Mouse (Mus musculus) liver, adult 2 months (tissue): ENCODE results near the gene Adamtsl4. TPM values are rescaled to one million over a fixed set of nuclear protein-coding genes. Genes with fewer than 3 reads are reported as not detected.

Experiments used
- DNase-seq: peaks from one replicate; pipeline ENCODE4 v3.0.0-alpha.2; 2011; ENCODE audit warnings: low read depth, low spot score; ENCODE audit errors: extremely low read depth
- H3K27ac ChIP-seq: fragments of 200-500 bp; replicated peaks from 2 replicates; pipeline ENCODE4 v1.5.1; 2012; ENCODE audit warnings: low read depth, mild to moderate bottlenecking, control low read depth, inconsistent platforms, low read length; ENCODE audit not compliant: insufficient read depth
- H3K27me3 ChIP-seq: fragments of 200-500 bp; 2 replicates; pipeline ENCODE4 v1.6.1; 2012; ENCODE audit warnings: mild to moderate bottlenecking, moderate library complexity, low read length, inconsistent platforms; ENCODE audit not compliant: control insufficient read depth, insufficient read depth
- H3K36me3 ChIP-seq: fragments of 200-500 bp; 2 replicates; pipeline ENCODE4 v1.6.1; 2012; ENCODE audit warnings: low read length, inconsistent platforms; ENCODE audit not compliant: control insufficient read depth, insufficient read depth
- H3K4me1 ChIP-seq: fragments of 200-500 bp; 2 replicates; pipeline ENCODE4 v1.6.1; 2011; ENCODE audit warnings: low read length; ENCODE audit not compliant: control insufficient read depth, insufficient read depth
- H3K4me3 ChIP-seq: fragments of 200-500 bp; 2 replicates; pipeline ENCODE4 v1.5.1; 2011; ENCODE audit warnings: low read depth, mild to moderate bottlenecking, control low read depth, low read length, moderate library complexity; ENCODE audit not compliant: insufficient read depth
- H3K79me2 ChIP-seq: fragments of 200-500 bp; 2 replicates; pipeline ENCODE4 v1.6.1; 2012; ENCODE audit warnings: inconsistent platforms, mild to moderate bottlenecking, low read length, moderate library complexity; ENCODE audit not compliant: control insufficient read depth, insufficient read depth
- H3K9ac ChIP-seq: fragments of 200-500 bp; 2 replicates; pipeline ENCODE4 v1.6.1; 2012; ENCODE audit warnings: low read depth, mild to moderate bottlenecking, control low read depth, inconsistent platforms, low read length
- CTCF ChIP-seq: fragments of 200-500 bp; IDR thresholded peaks from 2 replicates; pipeline ENCODE4 v1.5.1; 2011; ENCODE audit warnings: low read depth, low read length, control low read depth
- POLR2A ChIP-seq: fragments of 200-500 bp; IDR thresholded peaks from 2 replicates; pipeline ENCODE4 v1.6.1; 2011; ENCODE audit warnings: low read length, control low read depth; ENCODE audit not compliant: insufficient read depth; ENCODE audit errors: extremely low read depth
- WGBS: fragments of 180-500 bp; shearing (Covaris S2); methylation state at CpG from one replicate; pipeline ENCODE4 v1.1.7; 2018; 5-methylcytosine and 5-hydroxymethylcytosine counted together
- polyA plus RNA-seq: library from polyadenylated mRNA; depleted of rRNA; stranded (reverse); fragments of >200 nt; gene quantifications from 2 replicates; pipeline ENCODE4 v1.2.3, GENCODE M21; 2012
- total RNA-seq: library from RNA; depleted of rRNA; stranded (reverse); fragments of >200 nt; gene quantifications from 2 replicates; pipeline ENCODE4 v1.2.3, GENCODE M21; 2014

Gene Adamtsl4
- total and polyA plus RNA-seq, 2 experiments: 0.55 to 4.7 TPM

DNA sequence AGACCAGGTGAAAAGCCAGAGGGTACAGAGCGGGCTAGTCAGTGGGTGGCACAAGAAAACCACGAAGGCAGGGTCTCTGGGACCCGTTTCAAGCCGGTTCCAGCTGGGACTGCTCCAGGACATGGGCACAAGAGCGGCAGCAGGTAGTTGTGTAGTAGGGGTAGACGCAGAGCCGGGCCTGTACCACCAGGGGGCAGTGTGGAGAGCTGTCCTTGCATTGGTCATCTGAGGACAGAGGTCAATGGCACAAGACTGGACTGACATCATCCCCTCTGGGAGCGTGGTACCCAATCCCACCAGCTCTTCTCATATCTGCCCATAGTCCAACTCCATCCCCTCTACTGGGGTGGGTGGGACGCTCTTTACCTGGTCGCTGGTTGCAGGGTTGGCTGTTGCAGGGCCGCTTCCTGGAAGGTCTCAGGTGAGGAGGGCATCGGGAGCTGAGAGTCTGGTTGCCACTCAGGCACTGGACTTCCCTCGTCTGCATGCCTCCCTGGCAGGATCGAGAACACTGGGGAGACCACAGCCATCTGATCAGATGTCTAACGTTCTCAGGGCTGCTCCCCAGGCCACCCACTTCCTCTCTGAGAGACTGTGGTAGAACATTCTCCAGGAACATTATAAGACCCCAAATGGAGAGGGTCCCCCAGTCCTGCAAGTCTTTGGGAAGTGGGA, 10.8 kb downstream of the Adamtsl4 start:
- DNase-seq: peak; percentile 53

DNA sequence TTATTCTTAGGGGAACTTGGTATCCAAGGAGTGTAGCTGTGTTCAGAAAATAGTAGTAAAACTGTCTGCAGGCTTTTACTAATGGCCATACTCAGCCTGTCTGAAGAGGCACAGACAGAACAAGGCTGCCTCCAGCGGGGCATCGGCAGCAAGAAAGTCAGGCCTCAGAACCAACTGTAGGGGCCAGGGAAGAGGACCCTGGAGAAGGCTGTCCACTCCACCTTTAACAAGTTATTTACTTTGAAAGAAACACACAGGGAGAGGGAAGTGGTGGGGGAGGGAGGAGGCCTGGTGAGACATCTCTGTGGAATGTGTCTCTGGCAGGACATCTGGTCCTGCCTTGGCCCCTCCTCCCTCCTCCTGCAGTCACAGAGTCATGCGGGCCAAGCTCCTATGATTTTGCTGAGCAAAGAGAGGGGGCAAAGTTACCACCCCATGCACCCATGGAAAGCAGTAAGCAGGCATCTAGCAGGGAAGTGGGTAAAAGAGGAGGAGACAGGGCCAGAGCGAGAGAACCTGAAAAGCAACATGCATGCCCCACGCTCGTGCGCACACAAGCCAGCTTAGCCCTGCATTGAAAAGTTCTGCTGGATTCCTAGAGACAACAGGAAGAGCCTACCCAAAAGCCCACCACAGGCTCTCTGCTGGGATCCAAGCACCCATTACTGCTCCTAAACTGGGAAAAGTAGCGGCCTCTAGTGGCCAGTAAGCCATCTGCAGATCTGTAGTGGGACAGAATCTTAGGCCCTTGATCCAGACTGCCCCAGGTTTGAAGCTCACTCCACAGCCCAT, 12.2 kb downstream of the Adamtsl4 start:
- WGBS: 37% methylated on average over 8 of the region's 8 CpGs
- H3K4me3 ChIP-seq: no peak overlapping the region
- H3K27me3 ChIP-seq: no peaks in the 10 kb centered on the region
- TF ChIP-seq CTCF (peak; percentile 70), POLR2A (no peak)
- peak overlapping the region; percentile 73 for H3K27ac ChIP-seq
- H3K79me2 ChIP-seq: peaks cover 2% of the 10 kb centered on the region; the same call in 1 of the 2 replicates
- H3K4me1 ChIP-seq: peaks cover 33% of the 10 kb centered on the region
- H3K9ac ChIP-seq: peak overlapping the region; percentile 26
- no peaks in the 10 kb centered on the region for H3K36me3 ChIP-seq
- DNase-seq: peak; percentile 65

More for the DNA sequence above, 10.8 kb downstream of the Adamtsl4 start:
- WGBS: 59% methylated on average over 15 of the region's 15 CpGs
- Histone ChIP-seq H3K4me1 (peaks cover 29% of the 10 kb centered on the region), H3K9ac (no peak overlapping the region), H3K4me3 (no peak overlapping the region), H3K79me2 (no peaks in the 10 kb centered on the region), H3K36me3 (no peaks in the 10 kb centered on the region), H3K27ac (peak overlapping the region; percentile 73), H3K27me3 (no peaks in the 10 kb centered on the region)
- TF ChIP-seq POLR2A (no peak), CTCF (peak; percentile 96)

DNA sequence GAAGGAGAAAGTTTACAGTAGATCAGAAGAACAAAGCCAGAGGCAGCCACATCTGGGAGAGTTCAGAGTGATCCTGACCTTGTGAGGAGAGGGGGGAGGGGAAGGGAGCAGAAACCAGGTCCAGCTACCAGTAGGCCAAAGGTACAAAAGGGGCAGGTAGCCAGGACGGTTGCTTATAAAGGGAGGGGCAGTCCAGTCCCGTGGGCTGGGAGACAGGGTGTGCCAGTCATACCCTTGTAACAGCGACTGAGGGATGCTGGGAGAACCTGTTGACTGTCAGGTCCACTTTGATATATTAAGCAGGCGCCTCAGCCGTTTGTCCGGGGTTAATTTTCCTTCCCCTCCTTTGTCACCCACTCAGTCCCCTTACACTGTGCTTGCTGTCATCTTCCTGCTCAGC, 12.9 kb downstream of the Adamtsl4 start:
- DNase-seq: peak; percentile 75
- no peak for TF ChIP-seq CTCF
- TF ChIP-seq POLR2A: no peak
- Histone ChIP-seq H3K27me3 (no peaks in the 10 kb centered on the region), H3K27ac (peak overlapping the region; percentile 73), H3K36me3 (no peaks in the 10 kb centered on the region), H3K4me1 (peaks cover 33% of the 10 kb centered on the region), H3K79me2 (peaks cover 2% of the 10 kb centered on the region; the same call in 1 of the 2 replicates), H3K4me3 (no peak overlapping the region), H3K9ac (peak overlapping the region; percentile 26)
- WGBS: 8% methylated on average over 6 of the region's 6 CpGs

- H3K79me2 ChIP-seq: peaks cover 2% of the 10 kb centered on the region; the same call in 1 of the 2 replicates
- H3K27ac ChIP-seq: peak overlapping the region; percentile 73
- no peaks in the 10 kb centered on the region for H3K27me3 ChIP-seq
- no peaks in the 10 kb centered on the region for H3K36me3 ChIP-seq
- H3K4me1 ChIP-seq: peaks cover 36% of the 10 kb centered on the region
- WGBS: 3% methylated on average over 2 of the region's 2 CpGs
- peak; percentile 66 for DNase-seq
- TF ChIP-seq CTCF: no peak
- TF ChIP-seq POLR2A: 0 out of 2 replicates have a peak, but pooled peaks have one; percentile 28
- H3K9ac ChIP-seq: peak overlapping the region; percentile 19; the same call in 1 of the 2 replicates
- no peak overlapping the region for H3K4me3 ChIP-seq
These were observed 13.5 kb downstream of the Adamtsl4 start for GRCm38 (mm10) chr3:95674236-95674635.

DNA sequence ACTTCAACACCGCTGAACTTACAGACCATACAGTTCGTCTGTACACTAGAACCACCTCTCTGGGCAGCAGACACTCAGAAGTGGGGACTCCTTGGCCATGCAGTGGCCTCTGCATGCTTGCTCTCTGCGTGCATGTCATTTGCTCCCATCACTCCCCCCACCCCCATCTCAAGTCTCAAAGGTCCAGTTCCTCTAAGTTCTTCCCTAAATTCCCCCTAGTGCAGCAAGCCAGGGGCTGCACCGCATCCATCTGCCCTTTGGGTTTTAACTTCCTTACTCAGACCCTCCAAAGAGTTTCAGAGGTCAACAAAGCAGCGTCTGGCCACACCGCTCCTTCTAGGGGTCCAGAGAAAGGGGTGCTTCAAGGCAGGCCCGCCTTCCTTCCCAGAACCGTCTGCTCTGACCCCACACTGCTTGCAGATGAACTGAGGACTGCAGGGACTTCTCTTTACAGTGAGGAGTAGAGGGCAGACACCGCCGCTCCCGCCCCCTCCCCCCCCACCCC, 14.0 kb downstream of the Adamtsl4 start:
- H3K4me1 ChIP-seq: peaks cover 38% of the 10 kb centered on the region
- peak overlapping the region; percentile 96 for H3K27ac ChIP-seq
- DNase-seq: peak; percentile 34
- no peaks in the 10 kb centered on the region for H3K27me3 ChIP-seq
- no peaks in the 10 kb centered on the region for H3K36me3 ChIP-seq
- TF ChIP-seq CTCF (no peak), POLR2A (no peak)
- H3K9ac ChIP-seq: peak overlapping the region; percentile 61
- peaks cover 2% of the 10 kb centered on the region; the same call in 1 of the 2 replicates for H3K79me2 ChIP-seq
- 45% methylated on average over 11 of the region's 11 CpGs for WGBS
- no peak overlapping the region for H3K4me3 ChIP-seq
